Mouse (Mus musculus) testis, adult 2 months (tissue): ENCODE measurements around the gene Nop9.

Source experiments
- CTCF ChIP-seq: fragments of 200-500 bp; IDR thresholded peaks from 2 replicates; pipeline ENCODE4 v1.5.1; 2012; ENCODE audit warnings: low read depth, mild to moderate bottlenecking, inconsistent platforms, low read length, moderate library complexity; ENCODE audit not compliant: control insufficient read depth, insufficient read depth, insufficient replicate concordance
- POLR2A ChIP-seq: fragments of 200-500 bp; IDR thresholded peaks from 2 replicates; pipeline ENCODE4 v1.6.1; 2012; ENCODE audit warnings: low read depth, mild to moderate bottlenecking, inconsistent platforms, low read length, moderate library complexity; ENCODE audit not compliant: control insufficient read depth

- TF ChIP-seq POLR2A (no peak), CTCF (peak; percentile 94; the same call in 1 of the 2 replicates)
These were observed 1.8 kb upstream of the Nop9 start for GRCm38 (mm10) chr14:55743711-55744110.
